Mouse (Mus musculus) heart, adult 2 months (tissue): ENCODE measurements around the gene Irf7. TPM values are rescaled to one million over a fixed set of nuclear protein-coding genes. Genes with fewer than 3 reads are reported as not detected.
"Not testable (repeated sequence)": the region's sequence is repeated elsewhere in the genome, so short reads cannot be mapped to it uniquely, and the experiment has no call there.

Source experiments
- DNase-seq, 2 experiments: peaks; one replicate each; pipeline ENCODE4 v3.0.0; 2021
- H3K27ac ChIP-seq: fragments of 200-600 bp; 2 replicates; pipeline ENCODE4 v1.8.1; 2022
- H3K27me3 ChIP-seq: fragments of 200-500 bp; 2 replicates; pipeline ENCODE4 v1.6.1; 2012; ENCODE audit warnings: mild to moderate bottlenecking, low read length, inconsistent platforms, mixed read lengths; ENCODE audit not compliant: control insufficient read depth, insufficient read depth
- H3K36me3 ChIP-seq: fragments of 200-500 bp; 2 replicates; pipeline ENCODE4 v1.6.1; 2012; ENCODE audit warnings: low read length, inconsistent platforms; ENCODE audit not compliant: control insufficient read depth, insufficient read depth
- H3K4me1 ChIP-seq: fragments of 200-500 bp; 2 replicates; pipeline ENCODE4 v1.6.1; 2011; ENCODE audit warnings: low read length; ENCODE audit not compliant: control insufficient read depth, insufficient read depth
- H3K4me3 ChIP-seq: fragments of 200-600 bp; 2 replicates; pipeline ENCODE4 v1.8.1; 2022
- H3K79me2 ChIP-seq: fragments of 200-500 bp; replicated peaks from 2 replicates; pipeline ENCODE4 v1.6.1; 2012; ENCODE audit warnings: mild to moderate bottlenecking, inconsistent platforms, low read length, moderate library complexity, mixed read lengths; ENCODE audit not compliant: control insufficient read depth, insufficient read depth
- H3K9ac ChIP-seq: fragments of 200-500 bp; 2 replicates; pipeline ENCODE4 v1.6.1; 2012; ENCODE audit warnings: low read depth, mild to moderate bottlenecking, control low read depth, inconsistent platforms, low read length, mixed read lengths
- CTCF ChIP-seq: fragments of 200-600 bp; IDR thresholded peaks from 2 replicates; pipeline ENCODE4 v1.8.1; 2022; ENCODE audit warnings: antibody characterized with exemption, mild to moderate bottlenecking, moderate library complexity
- EP300 ChIP-seq: fragments of 200-500 bp; IDR thresholded peaks from 2 replicates; pipeline ENCODE4 v1.6.1; 2011; ENCODE audit warnings: low read depth, low read length, control low read depth; ENCODE audit not compliant: insufficient read depth
- POLR2A ChIP-seq: fragments of 200-500 bp; IDR thresholded peaks from 2 replicates; pipeline ENCODE4 v1.6.1; 2011; ENCODE audit warnings: mild to moderate bottlenecking, low read depth, low read length, control low read depth; ENCODE audit not compliant: insufficient read depth
- WGBS: fragments of 180-500 bp; shearing (Covaris S2); methylation state at CpG from one replicate; pipeline ENCODE4 v1.1.7; 2018; 5-methylcytosine and 5-hydroxymethylcytosine counted together
- intact Hi-C: fragments of 180-260 bp; cut with DNase I; formaldehyde crosslinking; loops from one replicate; pipeline ENCODE4 v1.15.1; 2025
- polyA plus RNA-seq: library from polyadenylated mRNA; depleted of rRNA; stranded (reverse); fragments of >200 nt; gene quantifications from 2 replicates; pipeline ENCODE4 v1.2.3, GENCODE M21; 2012
- total RNA-seq, 2 experiments: library from RNA; stranded (reverse); gene quantifications; 2 replicates each; pipeline ENCODE4 v1.2.3; 2021

Gene Irf7
- total and polyA plus RNA-seq, 3 experiments, result 3.3 to 25.2 (median 3.4) TPM

GRCm38 (mm10) chr7:141261480-141261879 lies 4.8 kb downstream of the Irf7 start:
- H3K79me2 ChIP-seq, result no peaks in the 10 kb centered on the region
- H3K36me3 ChIP-seq, result no peaks in the 10 kb centered on the region
- no peak for TF ChIP-seq CTCF
- TF ChIP-seq POLR2A, result no peak
- TF ChIP-seq EP300, result no peak
- intact Hi-C loops, result no loop called here
- H3K9ac ChIP-seq, result no peak overlapping the region
- DNase-seq, result no peak
- 69% methylated on average over 3 of the region's 3 CpGs for WGBS
- no peak overlapping the region for H3K4me3 ChIP-seq
- H3K27ac ChIP-seq, result no peak overlapping the region
- peaks cover 3% of the 10 kb centered on the region for H3K4me1 ChIP-seq
- no peaks in the 10 kb centered on the region for H3K27me3 ChIP-seq

- intact Hi-C loops, result no loop called here
- Histone ChIP-seq H3K27ac (no peak overlapping the region), H3K79me2 (no peaks in the 10 kb centered on the region), H3K9ac (no peak overlapping the region), H3K36me3 (no peaks in the 10 kb centered on the region; the same call in 1 of the 2 replicates), H3K4me1 (no peaks in the 10 kb centered on the region), H3K4me3 (no peak overlapping the region), H3K27me3 (no peaks in the 10 kb centered on the region)
- no peak for TF ChIP-seq CTCF
- no peak for TF ChIP-seq EP300
- no peak for TF ChIP-seq POLR2A
- no peak for DNase-seq
- 81% methylated on average over 10 of the region's 10 CpGs for WGBS
Measured at GRCm38 (mm10) chr7:141256159-141256558, 10.1 kb downstream of the Irf7 start.

GRCm38 (mm10) chr7:141250486-141250885 lies 15.8 kb downstream of the Irf7 start:
- H3K4me3 ChIP-seq, H3K4me1 ChIP-seq, H3K27me3 ChIP-seq, DNase-seq, intact Hi-C loops, H3K36me3 ChIP-seq, H3K27ac ChIP-seq, H3K9ac ChIP-seq, H3K79me2 ChIP-seq: not testable (repeated sequence)
- WGBS, result 77% methylated on average over 4 of the region's 4 CpGs

GRCm38 (mm10) chr7:141231551-141231950 lies 34.7 kb downstream of the Irf7 start:
- no peak for DNase-seq
- H3K79me2 ChIP-seq, result peaks cover 8% of the 10 kb centered on the region
- 89% methylated on average over 10 of the region's 10 CpGs for WGBS
- no peak overlapping the region for H3K9ac ChIP-seq
- H3K4me1 ChIP-seq, result peaks cover 9% of the 10 kb centered on the region
- no peaks in the 10 kb centered on the region for H3K27me3 ChIP-seq
- no peak overlapping the region for H3K27ac ChIP-seq
- TF ChIP-seq CTCF (no peak), EP300 (no peak), POLR2A (no peak)
- intact Hi-C loops, result no loop called here
- no peak overlapping the region for H3K4me3 ChIP-seq
- peaks cover 6% of the 10 kb centered on the region for H3K36me3 ChIP-seq

- intact Hi-C loops, result no loop called here
- TF ChIP-seq CTCF (no peak), EP300 (no peak), POLR2A (no peak)
- H3K27me3 ChIP-seq, result no peaks in the 10 kb centered on the region
- no peak overlapping the region for H3K9ac ChIP-seq
- WGBS, result 84% methylated on average over 3 of the region's 3 CpGs
- DNase-seq, result no peak
- no peak overlapping the region for H3K27ac ChIP-seq
- no peak overlapping the region for H3K4me3 ChIP-seq
- peaks cover 8% of the 10 kb centered on the region for H3K79me2 ChIP-seq
- H3K36me3 ChIP-seq, result peaks cover 6% of the 10 kb centered on the region
- H3K4me1 ChIP-seq, result peaks cover 9% of the 10 kb centered on the region
Measured at GRCm38 (mm10) chr7:141231111-141231510, 35.2 kb downstream of the Irf7 start.

GRCm38 (mm10) chr7:141230570-141230969 lies 35.7 kb downstream of the Irf7 start:
- Histone ChIP-seq H3K79me2 (peaks cover 8% of the 10 kb centered on the region), H3K9ac (no peak overlapping the region), H3K36me3 (peaks cover 6% of the 10 kb centered on the region), H3K27me3 (no peaks in the 10 kb centered on the region), H3K4me3 (no peak overlapping the region), H3K4me1 (peaks cover 9% of the 10 kb centered on the region), H3K27ac (no peak overlapping the region)
- 85% methylated on average over 4 of the region's 4 CpGs for WGBS
- intact Hi-C loops, result no loop called here
- DNase-seq, result no peak
- TF ChIP-seq POLR2A, result no peak
- TF ChIP-seq CTCF, result no peak
- TF ChIP-seq EP300, result no peak
